Mouse (Mus musculus) liver, embryonic 12.5 days (tissue): ENCODE measurements around the gene Cadm2. TPM values are rescaled to one million over a fixed set of nuclear protein-coding genes. Genes with fewer than 3 reads are reported as not detected.

Experiments used
- ATAC-seq: fragments of 200-750 bp; cut with Nextera tagmentation; 2 replicates; pipeline ENCODE4 v1.8.0; 2017; ENCODE audit warnings: moderate number of reproducible peaks, mild to moderate bottlenecking, moderate library complexity
- H3K27ac ChIP-seq: fragments of 300-500 bp; sonication (generic); 2 replicates; pipeline ENCODE4 v1.5.1; 2016; ENCODE audit warnings: mild to moderate bottlenecking
- H3K27me3 ChIP-seq: fragments of 300-500 bp; sonication (generic); replicated peaks from 2 replicates; pipeline ENCODE4 v1.6.1; 2016; ENCODE audit warnings: mild to moderate bottlenecking, moderate library complexity
- H3K36me3 ChIP-seq: fragments of 300-500 bp; sonication (generic); 2 replicates; pipeline ENCODE4 v1.6.1; 2016; ENCODE audit warnings: mild to moderate bottlenecking, moderate library complexity
- H3K4me1 ChIP-seq: fragments of 300-500 bp; sonication (generic); 2 replicates; pipeline ENCODE4 v1.6.1; 2016
- H3K4me2 ChIP-seq: fragments of 300-500 bp; sonication (generic); 2 replicates; pipeline ENCODE4 v1.6.1; 2016; ENCODE audit warnings: mild to moderate bottlenecking, moderate library complexity
- H3K4me3 ChIP-seq: fragments of 300-500 bp; sonication (generic); 2 replicates; pipeline ENCODE4 v1.5.1; 2016; ENCODE audit warnings: mild to moderate bottlenecking, moderate library complexity
- H3K9ac ChIP-seq: fragments of 300-500 bp; sonication (generic); 2 replicates; pipeline ENCODE4 v1.6.1; 2016; ENCODE audit warnings: mild to moderate bottlenecking, moderate library complexity
- H3K9me3 ChIP-seq: fragments of 300-500 bp; sonication (generic); replicated peaks from 2 replicates; pipeline ENCODE4 v1.6.1; 2016; ENCODE audit warnings: mild to moderate bottlenecking, moderate library complexity
- WGBS: fragments of 180-500 bp; shearing (Covaris S2); methylation state at CpG from one replicate; pipeline ENCODE4 v1.1.7; 2016; ENCODE audit not compliant: insufficient replicate concordance; 5-methylcytosine and 5-hydroxymethylcytosine counted together
- polyA plus RNA-seq: library from polyadenylated mRNA; unstranded; fragments of >200 nt; fragmentation: Nextera tagmentation; extraction: Ambion mirVana; gene quantifications from 2 replicates; pipeline ENCODE4 v1.2.1, GENCODE M21; 2016

Cadm2 gene
- polyA plus RNA-seq, 1 experiment from 2014 or later: 0.11 TPM

- Histone ChIP-seq H3K4me3 (no peak overlapping the region), H3K9me3 (no peaks in the 10 kb centered on the region), H3K4me2 (no peak overlapping the region), H3K27ac (no peak overlapping the region), H3K36me3 (no peaks in the 10 kb centered on the region), H3K4me1 (no peaks in the 10 kb centered on the region), H3K9ac (no peak overlapping the region), H3K27me3 (no peaks in the 10 kb centered on the region)
- no peak for ATAC-seq
- WGBS: 76% methylated on average over 4 of the region's 4 CpGs
These were observed 720.0 kb downstream of the Cadm2 start for GRCm38 (mm10) chr16:66900664-66901063.

DNA sequence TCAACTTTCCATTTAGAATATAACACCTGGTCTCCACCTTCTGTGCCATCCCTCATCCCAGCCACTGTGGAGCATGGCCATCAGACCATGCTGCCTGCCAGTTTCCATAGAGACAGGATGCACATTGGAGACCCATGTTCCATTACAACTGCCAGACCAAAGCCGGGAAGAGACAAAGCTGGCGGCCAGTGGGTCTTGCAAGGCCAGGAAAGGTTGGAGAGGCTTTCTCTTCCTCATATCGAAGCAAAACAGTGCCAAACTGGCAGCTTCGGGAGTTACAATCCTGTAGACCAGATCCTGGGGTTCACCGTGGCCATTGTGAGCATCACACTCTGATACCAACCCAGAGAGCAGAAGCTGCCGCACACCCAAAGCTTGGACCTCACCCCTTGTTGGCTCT lies 728.3 kb downstream of the Cadm2 start:
- no peaks in the 10 kb centered on the region for H3K27me3 ChIP-seq
- H3K9ac ChIP-seq: no peak overlapping the region
- H3K4me3 ChIP-seq: no peak overlapping the region
- no peak overlapping the region for H3K27ac ChIP-seq
- no peaks in the 10 kb centered on the region for H3K36me3 ChIP-seq
- no peak for ATAC-seq
- no peak overlapping the region for H3K4me2 ChIP-seq
- WGBS: 81% methylated on average over 6 of the region's 6 CpGs
- H3K9me3 ChIP-seq: no peaks in the 10 kb centered on the region
- H3K4me1 ChIP-seq: no peaks in the 10 kb centered on the region

DNA sequence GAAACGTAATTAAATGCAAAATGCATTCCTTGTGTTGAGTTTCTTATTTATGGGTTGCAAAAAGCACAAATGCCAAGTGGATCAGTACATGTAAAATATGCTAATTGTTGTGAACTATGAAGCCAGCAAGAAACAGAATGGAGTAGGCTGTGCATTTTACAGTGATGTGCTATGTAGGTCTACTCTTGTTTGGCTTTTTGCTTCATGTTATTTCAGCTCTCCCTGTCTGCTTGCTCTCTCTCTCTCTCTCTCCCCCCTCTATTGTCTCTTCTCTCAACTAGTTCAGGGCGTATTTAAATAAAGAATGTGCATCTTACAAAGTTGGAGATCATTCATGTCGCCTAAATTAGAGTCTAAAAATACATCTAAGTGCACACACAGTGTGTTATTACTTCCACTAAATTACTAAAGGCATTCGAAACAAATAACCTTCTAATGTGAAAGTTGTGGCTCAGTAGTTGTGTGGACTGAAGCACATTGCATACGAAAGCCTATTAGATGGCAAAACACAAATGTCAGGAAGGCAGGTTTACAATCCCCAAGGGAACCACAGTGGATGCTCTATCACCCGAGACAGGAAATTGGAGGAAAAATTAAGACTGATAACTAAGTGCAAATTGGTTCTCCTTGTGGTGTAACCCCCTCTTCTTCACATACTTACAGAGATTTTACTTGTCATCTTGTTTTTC lies 729.0 kb downstream of the Cadm2 start:
- 64% methylated on average over 6 of the region's 6 CpGs for WGBS
- no peak overlapping the region for H3K4me2 ChIP-seq
- H3K4me1 ChIP-seq: no peaks in the 10 kb centered on the region
- H3K27ac ChIP-seq: no peak overlapping the region
- H3K9ac ChIP-seq: no peak overlapping the region
- H3K36me3 ChIP-seq: no peaks in the 10 kb centered on the region
- no peaks in the 10 kb centered on the region for H3K27me3 ChIP-seq
- no peak overlapping the region for H3K4me3 ChIP-seq
- H3K9me3 ChIP-seq: no peaks in the 10 kb centered on the region
- no peak for ATAC-seq

DNA sequence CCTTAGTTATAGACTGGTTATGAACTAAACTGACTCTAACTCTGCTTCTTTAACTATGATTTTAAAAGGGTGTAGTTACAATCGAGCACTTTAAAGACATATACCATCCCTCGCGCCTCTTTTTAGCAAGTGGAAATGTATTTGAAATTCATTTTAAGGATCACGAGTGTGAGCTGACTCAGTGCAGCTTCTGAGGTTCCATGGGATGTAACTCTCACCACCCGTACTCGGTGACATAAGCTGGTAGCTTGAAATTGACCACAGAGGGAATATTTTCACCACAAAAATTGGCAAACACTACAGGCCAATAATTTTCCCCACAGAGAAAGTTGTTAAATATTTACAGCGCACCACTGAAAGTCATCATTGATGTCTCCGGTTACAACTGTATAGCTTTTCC lies 730.8 kb downstream of the Cadm2 start:
- Histone ChIP-seq H3K4me2 (no peak overlapping the region), H3K4me1 (no peaks in the 10 kb centered on the region), H3K9me3 (no peaks in the 10 kb centered on the region), H3K4me3 (no peak overlapping the region), H3K36me3 (no peaks in the 10 kb centered on the region), H3K9ac (no peak overlapping the region), H3K27ac (no peak overlapping the region), H3K27me3 (no peaks in the 10 kb centered on the region)
- no peak for ATAC-seq
- 81% methylated on average over 8 of the region's 8 CpGs for WGBS

- Histone ChIP-seq H3K4me3 (no peak overlapping the region), H3K9me3 (no peaks in the 10 kb centered on the region), H3K36me3 (no peaks in the 10 kb centered on the region), H3K4me2 (no peak overlapping the region), H3K27ac (no peak overlapping the region), H3K27me3 (no peaks in the 10 kb centered on the region), H3K9ac (no peak overlapping the region), H3K4me1 (no peaks in the 10 kb centered on the region)
- no peak for ATAC-seq
- WGBS: 44% methylated on average over 3 of the region's 3 CpGs
These were observed 738.1 kb downstream of the Cadm2 start for GRCm38 (mm10) chr16:66882597-66882996.

GRCm38 (mm10) chr16:66871201-66871600 lies 749.5 kb downstream of the Cadm2 start:
- ATAC-seq: no peak
- H3K9me3 ChIP-seq: no peaks in the 10 kb centered on the region
- H3K4me3 ChIP-seq: no peak overlapping the region
- H3K4me1 ChIP-seq: no peaks in the 10 kb centered on the region
- H3K4me2 ChIP-seq: no peak overlapping the region
- 52% methylated on average over 3 of the region's 3 CpGs for WGBS
- no peak overlapping the region for H3K27ac ChIP-seq
- no peak overlapping the region for H3K9ac ChIP-seq
- H3K27me3 ChIP-seq: no peaks in the 10 kb centered on the region
- H3K36me3 ChIP-seq: no peaks in the 10 kb centered on the region

DNA sequence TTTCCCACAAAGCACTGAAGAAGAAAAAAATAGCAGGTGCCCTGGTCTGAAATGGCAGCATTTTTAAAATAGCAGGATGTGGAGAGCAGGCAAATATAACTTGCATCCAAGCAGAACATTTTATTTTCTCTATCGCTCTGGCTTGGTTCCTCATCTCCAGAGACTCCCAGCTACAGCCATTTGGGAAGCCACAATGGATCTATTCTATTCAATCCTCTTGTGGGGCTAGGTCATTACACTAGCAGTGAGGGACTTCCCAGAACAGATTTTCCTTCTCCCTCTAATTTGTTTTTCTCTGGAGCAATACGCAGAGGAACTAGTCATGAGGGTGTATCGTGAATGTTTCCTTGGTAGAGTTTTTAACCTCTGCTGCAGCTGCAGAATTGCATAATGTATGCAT lies 769.7 kb downstream of the Cadm2 start:
- H3K27me3 ChIP-seq: no peaks in the 10 kb centered on the region
- H3K4me1 ChIP-seq: no peaks in the 10 kb centered on the region
- H3K4me3 ChIP-seq: no peak overlapping the region
- no peak overlapping the region for H3K9ac ChIP-seq
- no peaks in the 10 kb centered on the region for H3K36me3 ChIP-seq
- 73% methylated on average over 3 of the region's 3 CpGs for WGBS
- H3K27ac ChIP-seq: no peak overlapping the region
- no peak for ATAC-seq
- no peak overlapping the region for H3K4me2 ChIP-seq
- H3K9me3 ChIP-seq: no peaks in the 10 kb centered on the region

DNA sequence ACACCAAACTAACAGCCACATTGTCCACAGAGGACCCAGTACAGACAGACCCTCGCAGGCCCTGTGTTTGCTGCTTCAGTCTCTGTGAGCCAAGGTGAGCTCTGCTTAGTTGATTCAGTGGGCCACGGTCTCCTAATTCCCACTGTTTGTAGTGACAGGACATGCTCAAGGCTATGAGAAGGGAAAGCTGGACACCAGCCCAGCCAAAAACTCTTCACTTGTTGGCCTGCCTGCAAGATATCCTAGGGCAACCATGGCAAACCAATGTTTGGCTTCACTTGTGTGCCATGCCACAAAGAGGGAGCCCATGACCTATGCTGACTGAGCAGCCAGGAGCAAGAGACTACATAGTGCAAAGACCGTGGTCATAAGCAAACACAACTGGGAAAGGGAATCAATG lies 795.8 kb downstream of the Cadm2 start:
- H3K4me2 ChIP-seq: no peak overlapping the region
- no peak overlapping the region for H3K9ac ChIP-seq
- WGBS: 69% methylated on average over 3 of the region's 3 CpGs
- H3K36me3 ChIP-seq: no peaks in the 10 kb centered on the region
- H3K4me3 ChIP-seq: no peak overlapping the region
- H3K27ac ChIP-seq: no peak overlapping the region
- no peak for ATAC-seq
- no peaks in the 10 kb centered on the region for H3K9me3 ChIP-seq
- no peaks in the 10 kb centered on the region for H3K27me3 ChIP-seq
- H3K4me1 ChIP-seq: no peaks in the 10 kb centered on the region

- no peaks in the 10 kb centered on the region for H3K9me3 ChIP-seq
- no peak overlapping the region for H3K4me3 ChIP-seq
- H3K27me3 ChIP-seq: no peaks in the 10 kb centered on the region
- no peak overlapping the region for H3K9ac ChIP-seq
- no peak overlapping the region for H3K4me2 ChIP-seq
- no peak overlapping the region for H3K27ac ChIP-seq
- H3K4me1 ChIP-seq: no peaks in the 10 kb centered on the region
- ATAC-seq: no peak
- no peaks in the 10 kb centered on the region for H3K36me3 ChIP-seq
These were observed 809.2 kb downstream of the Cadm2 start for GRCm38 (mm10) chr16:66811495-66811894.

GRCm38 (mm10) chr16:66798204-66798603 lies 822.5 kb downstream of the Cadm2 start:
- H3K9ac ChIP-seq: no peak overlapping the region
- H3K4me2 ChIP-seq: no peak overlapping the region
- no peak for ATAC-seq
- H3K27me3 ChIP-seq: no peaks in the 10 kb centered on the region
- no peaks in the 10 kb centered on the region for H3K4me1 ChIP-seq
- no peaks in the 10 kb centered on the region for H3K9me3 ChIP-seq
- no peak overlapping the region for H3K27ac ChIP-seq
- H3K4me3 ChIP-seq: no peak overlapping the region
- H3K36me3 ChIP-seq: no peaks in the 10 kb centered on the region
- 55% methylated on average over 3 of the region's 3 CpGs for WGBS

DNA sequence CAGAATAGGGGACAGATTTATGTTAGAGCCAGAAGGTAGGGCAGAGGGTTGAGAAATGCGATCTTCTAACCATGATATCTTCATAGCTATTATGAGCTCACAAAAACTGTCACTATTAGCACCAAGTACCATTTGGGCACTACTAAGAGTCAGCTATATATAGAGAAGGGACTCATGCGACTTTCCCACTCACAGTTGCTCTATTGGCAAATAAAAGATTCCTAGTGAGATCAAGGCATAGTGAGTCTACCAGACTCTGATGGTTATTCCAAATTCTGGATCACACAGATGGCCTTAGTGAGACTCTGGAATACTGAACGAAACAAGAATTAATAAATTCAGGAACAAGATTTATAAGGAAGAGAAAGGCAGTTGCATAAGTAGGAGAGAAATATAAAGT lies 827.6 kb downstream of the Cadm2 start:
- no peak overlapping the region for H3K9ac ChIP-seq

GRCm38 (mm10) chr16:66771883-66772282 lies 848.8 kb downstream of the Cadm2 start:
- no peak for ATAC-seq
- Histone ChIP-seq H3K36me3 (no peaks in the 10 kb centered on the region), H3K4me1 (no peaks in the 10 kb centered on the region), H3K4me2 (no peak overlapping the region), H3K27ac (no peak overlapping the region), H3K4me3 (no peak overlapping the region), H3K9me3 (no peaks in the 10 kb centered on the region), H3K27me3 (no peaks in the 10 kb centered on the region), H3K9ac (no peak overlapping the region)
- WGBS: 69% methylated on average over 4 of the region's 4 CpGs

More for the DNA sequence above, 827.6 kb downstream of the Cadm2 start:
- 66% methylated on average over 3 of the region's 3 CpGs for WGBS
- ATAC-seq: no peak
- Histone ChIP-seq H3K36me3 (no peaks in the 10 kb centered on the region), H3K9me3 (no peaks in the 10 kb centered on the region), H3K4me3 (no peak overlapping the region), H3K27ac (no peak overlapping the region), H3K4me1 (no peaks in the 10 kb centered on the region), H3K4me2 (no peak overlapping the region), H3K27me3 (no peaks in the 10 kb centered on the region)

- Histone ChIP-seq H3K27ac (no peak overlapping the region), H3K4me2 (no peak overlapping the region)
These were observed 851.2 kb downstream of the Cadm2 start for GRCm38 (mm10) chr16:66769545-66769944.

More at GRCm38 (mm10) chr16:66769545-66769944, 851.2 kb downstream of the Cadm2 start:
- no peak overlapping the region for H3K4me3 ChIP-seq
- H3K27me3 ChIP-seq: no peaks in the 10 kb centered on the region
- no peaks in the 10 kb centered on the region for H3K4me1 ChIP-seq
- 85% methylated on average over 4 of the region's 4 CpGs for WGBS
- no peak overlapping the region for H3K9ac ChIP-seq
- no peak for ATAC-seq
- no peaks in the 10 kb centered on the region for H3K36me3 ChIP-seq
- H3K9me3 ChIP-seq: no peaks in the 10 kb centered on the region
